Mouse (Mus musculus) retina, postnatal 1 day (tissue): ENCODE data around the gene Ndufaf8.

Experiments used
- DNase-seq: peaks from one replicate; pipeline ENCODE4 v3.0.0-alpha.2; 2012

The Ndufaf8 gene

DNA sequence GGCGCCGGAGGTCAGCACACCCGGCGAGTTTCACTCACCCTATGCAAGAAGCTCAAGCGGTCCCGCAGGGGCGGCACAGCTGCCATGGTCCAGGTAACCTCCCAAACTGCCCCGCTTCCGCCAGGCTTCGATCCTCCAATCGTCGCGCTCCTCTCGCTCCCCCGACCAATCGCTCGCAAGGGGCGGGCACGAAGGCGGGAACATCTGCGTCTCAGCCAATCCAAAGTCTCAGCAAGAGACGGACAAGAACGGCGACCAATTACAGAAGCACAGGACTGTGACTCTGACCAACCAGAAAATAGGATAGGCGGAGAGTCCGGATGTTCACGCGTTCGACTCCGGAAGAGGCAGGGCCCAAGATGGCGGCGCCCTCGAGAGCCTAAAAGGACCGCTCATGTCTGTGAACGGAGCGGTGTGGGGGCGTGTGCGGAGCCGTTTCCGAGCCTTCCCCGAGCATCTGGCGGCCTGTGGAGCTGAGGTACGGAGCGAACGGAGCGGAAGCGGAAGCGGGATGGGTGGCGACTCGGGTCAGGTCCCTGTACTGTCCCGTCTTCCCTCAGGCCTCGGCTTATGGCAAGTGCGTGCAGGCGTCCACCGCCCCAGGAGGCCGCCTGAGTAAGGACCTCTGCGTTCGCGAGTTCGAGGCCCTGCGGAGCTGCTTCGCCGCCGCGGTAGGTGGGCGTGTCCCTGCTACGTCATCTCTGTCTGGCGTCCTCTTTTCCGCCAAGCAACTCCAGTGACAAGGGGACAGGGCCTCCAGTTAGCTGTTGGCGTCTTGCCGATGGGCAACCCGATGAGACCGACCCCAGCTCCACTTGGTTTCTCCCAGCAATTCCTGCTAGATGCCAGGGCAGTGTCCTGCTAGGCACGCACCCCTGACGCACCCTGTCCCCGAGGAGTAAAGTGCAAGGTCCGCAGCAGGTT lies at the start of gene Ndufaf8, which contains the start of gene Tepsin:
Gene Ndufaf8 (plus strand): TSS at position 341 of the 924 bp plus-strand sequence.
Gene Tepsin (minus strand): TSS at position 144 of the 924 bp plus-strand sequence.
- DNase-seq = peak; percentile 99

DNA sequence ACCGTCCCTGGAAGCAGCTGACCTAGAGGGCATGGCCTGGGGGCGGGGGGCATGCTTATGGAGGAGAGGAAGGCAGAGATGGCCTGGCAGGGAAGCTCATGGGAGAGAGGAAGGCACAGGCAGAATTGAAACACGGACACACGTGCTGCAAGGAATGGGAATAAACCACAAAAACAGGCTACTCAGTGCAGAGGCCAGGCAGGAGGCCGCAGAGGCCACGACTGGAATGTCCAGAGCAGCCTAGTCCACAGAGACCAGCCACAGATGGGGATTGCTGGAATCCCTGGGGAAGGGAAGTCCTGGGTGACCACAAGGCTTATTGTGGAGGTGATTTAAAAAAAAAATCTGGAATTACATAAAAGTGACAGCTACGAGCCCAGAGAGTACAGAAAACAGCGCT lies 49.7 kb upstream of the Ndufaf8 start:
- DNase-seq = no peak

DNA sequence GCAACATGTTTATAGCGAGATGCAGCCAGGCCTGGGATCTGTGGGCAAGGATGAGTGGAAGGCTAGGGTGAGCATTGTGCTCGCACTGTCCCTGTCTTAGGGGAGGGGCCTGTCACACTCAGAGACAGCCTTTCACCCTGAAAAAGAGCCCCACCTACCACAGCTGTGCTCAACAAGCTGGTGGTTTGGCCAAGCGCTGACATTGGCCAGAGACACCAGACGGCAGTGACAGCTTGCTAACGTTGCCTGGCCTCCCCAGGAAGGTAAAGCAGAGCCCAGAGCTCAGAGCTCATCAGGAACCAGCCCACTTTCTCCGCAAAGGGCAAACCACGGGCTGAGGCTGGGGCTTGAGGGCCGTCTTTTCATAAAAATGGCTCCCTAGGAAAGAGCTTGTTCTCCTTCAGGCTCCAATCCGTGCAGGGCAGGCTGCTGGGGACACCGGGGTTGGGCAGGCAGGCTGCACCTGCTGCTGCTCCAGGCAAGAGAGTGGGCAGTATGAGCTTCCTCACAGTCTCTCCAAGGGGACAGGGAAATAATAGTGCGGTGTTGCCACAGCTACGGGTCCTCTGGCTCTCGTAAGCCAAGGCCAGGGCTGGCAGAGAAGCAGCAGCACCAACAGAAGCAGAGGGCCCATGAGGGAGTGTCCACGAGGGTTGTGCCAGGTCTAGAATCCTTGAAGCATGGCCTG lies 47.5 kb upstream of the Ndufaf8 start:
- DNase-seq = peak; percentile 53

DNA sequence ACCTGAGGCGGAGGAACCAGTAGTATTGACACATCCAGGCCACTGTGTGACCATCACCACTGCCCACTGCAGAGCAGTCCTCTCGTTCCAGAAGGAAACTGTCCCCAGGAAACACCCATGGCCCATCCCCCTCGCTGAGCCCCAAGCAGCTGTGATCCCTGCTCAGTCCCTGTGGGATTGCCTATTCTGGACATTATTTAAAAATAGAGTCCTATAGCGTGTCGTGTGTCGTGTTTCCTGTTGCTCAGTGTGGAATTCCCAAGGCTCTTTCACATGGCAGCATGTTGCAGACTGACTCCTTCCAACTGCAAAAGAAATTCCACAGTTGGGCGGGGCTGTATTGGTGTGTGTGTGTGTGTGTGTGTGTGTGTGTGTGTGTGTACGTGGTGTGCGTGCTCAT lies 46.5 kb upstream of the Ndufaf8 start:
- no peak for DNase-seq

DNA sequence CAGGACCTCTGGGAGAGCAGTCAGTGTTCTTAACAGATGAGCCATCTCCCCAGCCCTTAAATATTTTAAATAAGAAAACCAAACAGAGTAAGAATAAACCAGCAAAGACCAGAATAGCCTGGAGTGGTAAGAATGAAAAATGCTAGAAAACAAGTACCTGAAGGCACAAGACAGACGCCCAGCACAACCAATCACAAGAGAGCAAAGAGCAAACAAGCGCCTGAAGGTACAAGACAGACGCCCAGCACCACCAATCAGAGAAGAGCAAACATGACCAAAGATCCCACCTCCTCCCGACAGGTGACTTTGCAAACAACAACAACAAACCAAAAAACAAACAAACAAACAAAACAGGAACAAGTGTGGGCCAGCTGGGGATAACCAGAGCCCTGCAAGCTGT lies 44.9 kb upstream of the Ndufaf8 start:
- no peak for DNase-seq

DNA sequence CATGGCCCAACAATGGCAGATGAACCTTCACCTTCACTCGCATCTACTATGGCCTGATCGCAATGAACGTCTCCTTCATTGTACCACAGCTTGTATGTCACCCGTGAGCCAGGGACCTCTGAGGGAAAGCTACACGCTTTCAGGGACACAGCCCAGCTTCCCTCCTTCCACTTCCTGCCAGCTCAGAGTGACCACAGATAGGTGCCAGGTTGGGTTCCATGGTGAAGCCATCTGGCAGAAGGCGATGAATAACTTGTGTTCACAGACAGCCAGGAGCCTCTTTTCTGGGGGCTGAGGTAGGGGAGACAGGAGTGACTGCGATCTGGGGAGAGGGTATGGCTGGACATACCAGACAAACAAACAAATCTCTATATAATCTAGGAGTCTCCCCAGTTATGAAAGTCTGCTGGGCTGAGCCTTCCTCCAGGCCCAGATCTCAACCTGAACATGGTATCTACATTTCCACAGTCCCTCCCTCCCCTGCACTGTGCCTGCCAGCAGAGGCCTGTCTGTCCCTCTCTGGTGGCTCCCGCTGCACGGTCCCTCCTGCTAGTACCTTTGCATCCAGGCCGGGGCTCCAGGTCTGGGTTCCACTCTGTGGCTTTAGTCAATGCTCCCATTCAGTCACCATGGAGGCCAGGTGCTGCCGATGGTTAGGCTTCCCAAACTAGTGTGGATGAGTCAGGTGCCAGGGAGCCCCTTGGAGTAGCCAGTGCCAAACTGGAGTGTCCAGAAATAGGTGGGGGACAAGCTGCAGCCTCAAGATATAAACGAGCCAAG lies 42.6 kb upstream of the Ndufaf8 start:
- DNase-seq = no peak

DNA sequence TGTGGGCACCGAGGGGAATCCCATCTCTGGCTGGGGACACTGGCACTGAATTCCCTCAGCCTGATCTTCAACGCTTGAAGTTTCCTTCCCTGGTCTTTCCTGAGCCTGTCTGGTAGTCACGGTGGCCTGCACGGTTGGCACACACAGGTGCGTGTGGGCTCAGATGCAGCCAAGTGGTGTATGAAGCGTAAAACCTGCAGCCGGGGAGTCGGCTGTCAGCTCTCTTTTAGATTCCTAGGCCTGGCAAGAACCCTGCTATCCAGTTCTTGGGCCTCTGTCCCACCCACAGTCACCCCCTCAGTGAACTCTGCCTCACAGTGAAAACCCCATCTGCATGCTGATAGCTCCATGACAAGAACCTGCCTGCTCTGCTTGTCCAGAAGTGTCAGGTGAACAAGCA lies 38.1 kb upstream of the Ndufaf8 start:
- DNase-seq = no peak

DNA sequence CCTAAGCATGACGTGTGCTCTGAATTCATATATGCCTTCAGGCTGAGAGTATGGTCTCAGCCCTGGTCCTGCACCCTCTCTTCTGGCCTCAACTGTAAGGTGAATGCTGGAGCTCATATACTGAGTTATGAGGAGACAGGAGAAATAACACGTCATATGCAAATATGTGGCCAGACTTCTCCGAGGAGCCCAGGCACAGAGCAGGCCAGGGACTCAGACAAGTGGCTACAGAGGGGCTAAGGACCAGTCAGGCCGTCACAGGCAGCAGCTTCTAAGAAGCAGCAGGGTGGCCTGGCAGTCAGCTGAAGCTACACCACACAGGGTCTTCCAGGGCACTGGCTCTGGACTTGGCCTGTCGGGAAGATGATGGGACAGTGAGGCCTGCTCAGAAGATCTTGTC lies 35.4 kb upstream of the Ndufaf8 start:
- DNase-seq = no peak

DNA sequence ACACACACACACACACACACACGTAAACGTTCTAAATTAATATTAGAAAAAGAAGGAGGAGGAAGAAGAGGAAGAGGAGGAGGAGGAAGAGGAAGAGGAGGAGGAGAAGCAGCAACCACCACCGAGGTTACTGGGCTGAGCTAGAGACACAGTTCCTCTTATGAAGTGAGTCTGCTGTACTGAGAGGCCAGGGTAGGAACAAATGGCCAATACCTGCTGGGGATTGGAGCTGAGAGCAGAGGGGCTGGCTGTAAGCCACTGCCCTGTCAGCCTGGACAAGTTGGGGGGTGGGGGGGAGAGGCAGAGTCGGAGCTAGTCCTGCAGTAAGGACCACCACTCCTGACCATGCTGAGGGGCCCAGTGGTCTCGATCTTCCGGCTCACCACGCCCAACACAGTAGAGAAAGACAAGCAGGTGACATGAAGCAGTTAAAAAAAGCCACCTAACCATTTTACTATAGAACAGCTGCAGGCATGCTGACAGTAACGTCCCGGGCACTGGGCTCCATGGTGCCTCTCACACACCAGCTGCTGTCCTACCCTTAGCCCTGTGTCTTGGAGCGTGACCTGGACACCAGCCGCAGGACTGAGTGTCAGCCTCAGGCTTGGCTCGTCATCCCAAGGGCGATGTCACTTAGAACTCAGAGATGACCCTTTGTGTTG lies 34.6 kb upstream of the Ndufaf8 start:
- DNase-seq = no peak

DNA sequence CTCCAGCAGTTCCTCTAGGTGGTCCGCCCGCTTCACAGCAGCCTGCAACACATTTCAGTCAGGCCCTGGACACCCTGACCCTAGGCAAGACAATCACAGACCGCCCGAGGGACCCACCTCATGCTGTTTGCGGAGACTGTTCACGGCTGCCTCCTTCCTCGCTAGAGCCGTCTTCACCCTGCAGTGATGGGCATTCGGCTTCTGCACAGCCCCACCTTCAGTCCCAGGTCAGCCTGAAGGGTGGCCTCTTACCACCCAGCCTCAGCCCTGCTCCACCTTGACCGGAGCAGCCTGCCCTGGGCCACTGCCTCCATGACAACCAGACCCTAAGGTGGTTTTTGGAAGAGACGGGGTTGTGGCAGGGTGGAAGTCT lies 34.1 kb upstream of the Ndufaf8 start:
- DNase-seq = no peak

DNA sequence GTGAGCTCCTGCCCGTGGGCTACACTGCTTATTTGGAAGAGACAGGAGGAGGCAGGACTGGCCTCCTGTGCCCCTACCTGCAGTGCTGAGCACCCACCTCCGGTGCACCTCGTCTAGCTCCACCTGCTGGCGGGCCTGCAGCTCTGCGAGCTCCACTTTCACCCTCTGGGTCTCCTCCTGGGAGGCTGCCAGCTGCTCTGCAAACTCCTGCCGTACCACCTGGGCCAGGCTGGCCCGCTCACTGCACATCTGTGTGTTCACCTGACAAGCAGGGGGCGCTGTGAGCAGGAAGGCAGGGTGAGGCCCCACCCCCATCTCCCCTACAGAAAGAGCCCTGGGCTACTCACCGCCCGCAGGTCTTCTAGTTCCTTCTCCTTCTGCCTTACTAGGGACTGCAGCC lies 33.4 kb upstream of the Ndufaf8 start:
- DNase-seq = peak; percentile 65

DNA sequence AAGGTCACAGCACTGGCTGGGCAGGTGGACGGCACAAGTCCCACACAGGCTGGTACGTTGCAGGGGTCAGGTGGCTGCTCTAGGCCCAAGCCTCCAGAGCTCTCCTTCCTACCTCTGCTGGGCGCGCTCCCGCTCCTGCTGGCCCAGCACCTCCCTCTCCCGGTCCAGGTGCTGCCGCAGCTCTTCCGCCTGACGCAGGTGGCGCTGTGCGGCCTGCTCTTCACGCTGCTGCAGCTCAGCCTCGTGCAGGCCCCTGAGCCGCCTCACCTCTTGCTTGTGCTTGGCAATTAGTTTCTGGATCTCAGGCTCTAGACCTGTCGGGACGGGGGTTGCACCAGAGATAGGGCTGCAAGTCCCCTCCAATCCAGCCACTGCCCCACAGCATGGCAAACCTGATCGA lies 30.9 kb upstream of the Ndufaf8 start:
- DNase-seq = no peak

DNA sequence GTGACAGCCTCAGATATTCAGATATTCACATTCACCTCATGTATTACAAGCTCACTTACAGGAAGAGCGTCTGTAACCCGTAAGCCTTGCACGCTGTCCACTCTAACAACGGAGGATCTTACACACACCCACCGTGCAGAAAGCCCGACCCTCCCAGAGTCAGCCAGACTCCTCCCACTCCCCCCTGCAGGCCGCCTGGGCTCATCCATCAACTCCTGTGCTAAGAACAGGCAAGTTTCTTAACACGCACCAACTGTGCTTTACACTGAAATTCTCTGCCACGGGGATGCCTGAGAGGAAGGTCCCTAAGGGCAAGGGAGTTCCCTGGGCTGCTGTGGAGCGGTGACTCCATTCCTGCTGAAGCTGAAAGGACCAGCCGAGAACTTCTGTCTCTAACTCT lies 29.5 kb upstream of the Ndufaf8 start:
- no peak for DNase-seq

DNA sequence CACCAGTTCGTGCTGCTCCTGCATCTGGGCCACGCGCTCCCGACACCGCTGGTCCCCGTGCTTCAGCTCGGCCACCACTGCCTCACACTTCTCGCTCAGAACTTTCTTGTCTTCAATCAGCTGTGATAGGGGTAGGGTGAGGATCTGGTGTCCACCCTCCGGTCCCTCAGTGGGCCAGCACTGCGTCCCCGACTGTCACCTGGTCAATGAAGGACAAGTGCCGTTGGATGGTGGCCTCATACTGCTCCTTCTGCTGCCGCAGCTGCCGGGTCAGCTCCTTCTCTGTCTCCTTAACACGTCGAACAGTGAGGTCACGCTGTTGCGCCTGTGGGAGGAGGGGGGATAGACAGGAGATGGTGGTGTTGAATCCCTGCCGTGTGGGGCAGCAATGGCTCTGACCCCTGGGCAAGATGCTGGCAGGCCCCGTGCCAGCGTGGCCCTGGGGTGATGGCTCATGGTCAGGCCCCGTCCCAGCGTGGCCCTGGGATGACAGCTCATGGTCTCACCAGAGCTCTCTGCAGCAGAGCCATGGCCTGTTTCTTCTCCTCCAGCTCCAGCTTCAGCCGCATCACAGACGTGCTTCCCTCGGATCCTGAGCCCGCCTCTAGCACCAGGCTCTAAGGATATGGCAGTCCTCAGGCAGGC lies 28.3 kb upstream of the Ndufaf8 start:
- no peak for DNase-seq

DNA sequence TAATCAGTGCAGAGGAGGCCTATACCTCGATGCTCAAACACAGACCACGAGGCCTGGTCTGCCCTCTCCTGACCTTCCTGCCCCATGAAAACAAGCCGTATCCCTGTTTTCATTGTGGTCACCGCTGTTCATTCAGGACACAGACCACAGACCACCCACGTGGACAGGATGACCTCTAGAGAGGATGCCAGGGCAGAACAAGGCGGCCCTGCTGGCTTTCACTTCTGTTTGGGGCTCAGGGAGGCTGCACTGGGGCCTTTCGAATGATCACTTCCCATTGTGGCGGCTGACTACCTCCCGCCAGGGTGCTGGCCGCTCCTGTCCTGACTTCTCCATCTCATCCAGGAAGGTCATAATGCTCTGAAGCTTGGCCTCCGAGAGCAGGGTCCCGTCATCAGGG lies 27.7 kb upstream of the Ndufaf8 start:
- peak; percentile 42 for DNase-seq

DNA sequence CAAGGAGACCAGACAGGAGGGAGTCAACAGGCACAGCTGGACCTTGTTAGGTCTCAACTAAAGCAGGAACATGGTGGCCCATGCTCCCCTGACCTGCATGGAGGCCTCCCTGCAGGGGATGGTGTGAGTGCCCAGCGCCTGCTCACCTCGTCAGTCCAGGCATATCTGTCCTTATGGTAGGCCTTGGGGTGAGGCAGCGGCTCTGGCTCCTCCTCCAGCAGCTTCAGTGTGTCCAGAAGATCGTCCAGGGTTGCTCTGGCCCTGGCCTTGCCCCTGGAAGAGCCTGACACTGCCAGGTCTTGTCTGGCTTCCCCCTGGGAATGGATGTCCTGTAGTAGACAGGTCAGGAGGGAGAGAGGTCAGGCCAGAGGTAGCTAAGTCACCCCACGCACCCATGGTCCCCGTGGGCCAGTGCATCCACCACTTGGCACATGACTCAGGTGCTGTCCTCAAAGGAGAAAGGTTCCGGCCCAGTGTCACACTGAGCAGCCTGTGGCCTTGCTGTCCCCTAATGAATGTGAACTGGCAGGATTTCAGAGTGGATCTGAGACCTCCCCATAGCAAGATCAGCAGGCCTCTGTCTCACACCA lies 26.9 kb upstream of the Ndufaf8 start:
- no peak for DNase-seq

DNA sequence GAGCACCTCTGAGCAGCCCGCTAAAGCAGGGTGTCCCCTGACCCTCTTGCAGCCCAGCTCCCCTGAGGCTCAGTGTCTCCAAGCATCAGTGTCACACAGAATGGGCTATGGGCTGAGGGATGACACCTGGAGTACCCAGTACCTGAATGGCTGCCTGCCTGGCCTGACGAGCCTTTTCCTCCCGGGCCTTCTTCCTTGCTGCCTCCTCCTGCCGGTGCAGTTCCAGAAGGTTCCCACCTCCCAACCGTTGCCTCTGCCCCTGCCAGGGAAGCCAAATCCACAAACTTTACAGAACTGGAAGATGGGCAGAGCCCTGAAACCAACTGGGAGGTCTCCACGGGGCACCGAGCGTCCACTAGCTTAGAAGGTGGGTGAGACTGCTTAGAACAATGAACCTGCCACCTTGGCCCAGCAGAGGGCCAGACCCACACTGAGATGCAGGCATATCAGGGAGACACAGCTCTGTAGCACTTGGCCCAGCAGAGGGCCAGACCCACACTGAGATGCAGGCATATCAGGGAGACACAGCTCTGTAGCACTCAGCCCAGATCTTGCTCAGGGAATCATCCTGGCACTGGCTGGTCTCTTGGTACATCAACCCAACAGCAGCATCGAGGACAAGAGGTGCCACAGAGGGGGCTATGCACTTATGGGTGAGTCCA lies 25.6 kb upstream of the Ndufaf8 start:
- DNase-seq = no peak

DNA sequence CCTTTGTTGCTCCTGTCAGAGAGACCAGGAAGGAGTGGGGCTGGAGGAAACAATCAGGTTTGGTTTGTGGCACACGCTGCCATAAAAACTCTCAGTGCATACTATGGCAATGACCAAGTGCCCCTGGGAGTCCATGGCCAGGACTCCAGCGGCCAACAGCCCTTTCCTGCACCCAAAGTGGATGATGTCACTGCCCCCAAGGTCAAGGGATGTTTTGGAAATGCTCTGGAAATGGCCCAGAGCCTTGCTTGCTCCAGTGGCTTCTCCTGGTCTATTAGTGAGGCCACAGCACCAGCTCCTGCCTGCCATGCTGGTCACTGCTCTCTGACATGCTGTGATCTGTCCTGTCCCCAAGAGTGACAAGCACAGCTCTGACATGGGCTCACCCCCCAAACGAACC lies 22.5 kb upstream of the Ndufaf8 start:
- DNase-seq = no peak

DNA sequence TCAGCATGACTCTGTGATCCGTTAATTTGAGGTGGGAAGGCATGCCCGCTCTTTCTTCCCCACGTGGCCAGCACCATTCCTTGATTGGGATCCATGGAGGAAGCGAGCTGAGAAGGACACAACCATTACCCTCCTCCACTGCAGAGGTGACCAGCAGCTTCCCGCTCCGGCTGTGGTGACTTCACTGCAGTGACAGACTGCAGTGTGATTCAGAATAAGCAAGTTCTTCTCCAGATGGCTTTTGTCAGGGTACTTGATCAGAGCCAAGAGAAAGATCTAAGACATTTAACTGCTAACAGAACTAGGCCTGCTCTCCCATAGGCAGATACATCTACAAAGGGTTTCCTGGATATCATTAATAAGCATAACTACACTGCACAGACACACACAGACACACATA lies 18.4 kb upstream of the Ndufaf8 start:
- DNase-seq = no peak

DNA sequence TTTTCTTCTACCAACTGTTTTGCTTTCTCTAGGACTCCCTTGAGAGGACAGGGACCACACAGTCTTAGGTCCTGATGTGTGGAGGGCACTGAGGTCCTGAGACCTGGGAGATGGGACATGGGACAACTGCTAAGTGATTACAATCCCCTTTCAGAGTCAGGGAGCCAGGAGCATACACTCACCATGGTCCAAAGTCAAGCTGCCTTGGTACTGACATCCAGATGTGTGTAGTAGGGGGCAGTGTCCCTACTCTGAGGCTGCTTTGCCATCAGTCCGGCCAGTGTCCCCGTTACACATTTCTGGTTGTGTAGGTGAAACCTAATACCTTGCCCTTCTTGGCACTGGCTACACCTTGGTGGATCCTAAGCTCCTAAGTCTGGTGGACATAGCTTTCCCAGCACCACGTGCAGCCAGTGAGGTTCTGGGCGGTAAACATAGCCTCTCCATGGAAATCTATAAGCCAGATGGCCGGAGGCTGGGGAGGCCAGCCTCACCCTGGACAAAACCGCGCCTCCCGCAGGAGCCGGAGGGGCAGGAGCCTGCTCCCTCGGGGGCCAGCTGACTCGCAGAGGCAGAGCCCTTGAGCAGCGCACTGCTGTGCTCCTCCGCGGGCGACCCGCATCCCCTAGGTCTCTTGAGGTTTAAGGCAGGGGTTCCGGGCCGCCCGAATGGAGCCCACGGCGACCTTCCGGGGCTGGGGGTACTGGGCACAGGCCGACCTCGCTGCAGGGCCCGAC lies 12.7 kb upstream of the Ndufaf8 start:
- DNase-seq = peak; percentile 64

DNA sequence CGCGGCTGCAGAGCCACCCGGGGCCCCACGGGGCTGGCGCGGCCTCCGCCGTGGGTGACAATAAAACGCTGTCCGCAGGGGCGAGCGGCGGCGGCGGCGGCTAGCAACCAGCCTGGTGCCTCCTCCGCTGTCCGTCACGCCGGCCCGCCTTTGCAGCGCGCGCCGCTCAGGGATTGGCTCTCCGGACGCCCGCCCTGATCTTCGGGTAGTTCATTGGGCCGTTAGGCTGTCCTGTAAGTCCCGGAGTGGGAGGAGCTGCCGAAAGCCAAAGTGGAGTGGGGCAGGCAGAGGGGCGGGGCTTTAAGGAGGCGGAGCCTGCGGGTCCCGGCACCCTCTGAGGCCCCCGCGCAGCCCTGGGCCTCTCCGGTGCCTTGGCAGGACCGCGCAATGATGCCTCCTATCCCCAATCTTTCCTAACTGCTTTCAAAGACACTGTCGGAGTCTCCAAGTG lies 12.0 kb upstream of the Ndufaf8 start, which contains the start of gene Cep131:
Gene Cep131 (minus strand): TSS at position 126 of the 451 bp plus-strand sequence.
- DNase-seq = peak; percentile 99
